Mouse (Mus musculus) monocyte, adult 2 months (primary cell): ENCODE data around the gene Tent5b.
A peak's percentile ranks its signal among the peaks of the same experiment; 100 is the strongest.
"Not testable (repeated sequence)": the region's sequence is repeated elsewhere in the genome, so short reads cannot be mapped to it uniquely, and the experiment has no call there.

Experiments
- DNase-seq, 2 experiments: peaks; one replicate each; pipeline ENCODE4 v3.0.0; 2022; ENCODE audit warnings: low spot score in 2 of 2, low read depth in 1 of 2

The Tent5b gene

GRCm38 (mm10) chr4:133498160-133498724 is 18.3 kb downstream of the Tent5b start, which contains the start of gene Trnp1:
Gene Trnp1, minus strand, starts transcription at chr4:133498550.
- DNase-seq: peak; percentile 24 to 49

- DNase-seq: no peak
Observed at GRCm38 (mm10) chr4:133501514-133501913, 21.6 kb downstream of the Tent5b start.

GRCm38 (mm10) chr4:133504300-133504699 is 24.4 kb downstream of the Tent5b start:
- DNase-seq: no peak

GRCm38 (mm10) chr4:133504755-133505485 is 25.0 kb downstream of the Tent5b start:
- no peak for DNase-seq

- no peak for DNase-seq
Observed at GRCm38 (mm10) chr4:133506573-133506972, 26.6 kb downstream of the Tent5b start.

GRCm38 (mm10) chr4:133508990-133509389 is 29.1 kb downstream of the Tent5b start:
- DNase-seq: no peak

GRCm38 (mm10) chr4:133511050-133511449 is 31.1 kb downstream of the Tent5b start:
- DNase-seq: no peak

- not testable (repeated sequence) for DNase-seq
Observed at GRCm38 (mm10) chr4:133512511-133512910, 32.6 kb downstream of the Tent5b start.

GRCm38 (mm10) chr4:133512972-133513371 is 33.0 kb downstream of the Tent5b start:
- DNase-seq: peak in 1 of 2 experiments; percentile 45

GRCm38 (mm10) chr4:133518601-133519368 is 38.9 kb downstream of the Tent5b start, which contains the start of gene Kdf1:
Gene Kdf1, plus strand, starts transcription at chr4:133518963.
- no peak for DNase-seq

GRCm38 (mm10) chr4:133519369-133519665 is 39.4 kb downstream of the Tent5b start:
- no peak for DNase-seq

- DNase-seq: no peak
Observed at GRCm38 (mm10) chr4:133521502-133521901, 41.6 kb downstream of the Tent5b start.

GRCm38 (mm10) chr4:133527788-133528187 is 47.9 kb downstream of the Tent5b start:
- DNase-seq: no peak

GRCm38 (mm10) chr4:133532777-133533176 is 52.8 kb downstream of the Tent5b start:
- no peak for DNase-seq

- DNase-seq: no peak
Observed at GRCm38 (mm10) chr4:133536081-133536480, 56.1 kb downstream of the Tent5b start.

- no peak for DNase-seq
Observed at GRCm38 (mm10) chr4:133536652-133537051, 56.7 kb downstream of the Tent5b start.
